Mouse (Mus musculus): Measurements from ENCODE around the gene Tlr13. TPM values are rescaled to one million over a fixed set of nuclear protein-coding genes. Genes with fewer than 3 reads are reported as not detected.
A peak's percentile ranks its signal among the peaks of the same experiment; 100 is the strongest.
"Not testable (repeated sequence)": the region's sequence is repeated elsewhere in the genome, so short reads cannot be mapped to it uniquely, and the experiment has no call there.

Tlr13 gene
- polyA plus RNA-seq, 1 experiment, result 7.3 TPM

DNA sequence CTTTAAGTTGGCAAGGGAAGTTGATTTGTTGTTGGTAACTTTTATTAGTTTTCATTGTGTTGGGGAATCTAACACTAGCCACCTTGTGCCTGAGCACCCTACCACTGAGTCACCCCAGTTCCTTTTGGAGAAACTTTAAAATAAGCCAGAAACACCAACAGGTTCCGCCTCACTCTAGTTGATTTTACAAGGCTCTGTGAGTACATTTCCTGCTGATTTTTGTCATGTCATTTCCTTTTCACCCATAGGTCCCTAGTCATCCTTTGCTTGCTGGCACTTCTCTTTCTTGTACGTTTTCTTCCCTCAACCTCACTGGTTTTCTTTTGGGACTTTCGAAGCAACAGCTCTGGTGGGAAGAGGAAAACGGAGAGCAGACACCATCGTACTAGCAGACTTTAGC, 46.4 kb downstream of the Tlr13 start:
- Histone ChIP-seq H3K4me3 (replicated peaks; ENCODE audit: control insufficient read depth, low read depth, low read length) (peak overlapping the region; percentile 61), H3K27ac (ENCODE audit: control insufficient read depth, insufficient read depth, low read depth, low read length, poor library complexity) (peak overlapping the region; percentile 74), H3K4me1 (ENCODE audit: control insufficient read depth, insufficient read depth, low read length) (no peaks in the 10 kb centered on the region; the same call in 1 of the 2 replicates)
- WGBS, result 21% methylated on average over 5 of the region's 5 CpGs
- TF ChIP-seq CTCF (IDR thresholded peaks at IDR 0.05; ENCODE audit: control insufficient read depth, insufficient read depth, low read length) (no peak), POLR2A (IDR thresholded peaks at IDR 0.05; ENCODE audit: borderline replicate concordance, control insufficient read depth, low read depth, low read length) (no peak)

- Histone ChIP-seq H3K4me1 (ENCODE audit: control insufficient read depth, insufficient read depth, low read length) (no peaks in the 10 kb centered on the region; the same call in 1 of the 2 replicates), H3K4me3 (replicated peaks; ENCODE audit: control insufficient read depth, low read depth, low read length) (no peak overlapping the region), H3K27ac (ENCODE audit: control insufficient read depth, insufficient read depth, low read depth, low read length, poor library complexity) (no peak overlapping the region)
- WGBS, result 42% methylated on average over 4 of the region's 4 CpGs
- TF ChIP-seq POLR2A (IDR thresholded peaks at IDR 0.05; ENCODE audit: borderline replicate concordance, control insufficient read depth, low read depth, low read length) (no peak), CTCF (IDR thresholded peaks at IDR 0.05; ENCODE audit: control insufficient read depth, insufficient read depth, low read length) (no peak)
Observed at GRCm38 (mm10) chrX:106190091-106190490, 47.1 kb downstream of the Tlr13 start.

- H3K4me3 ChIP-seq (replicated peaks; ENCODE audit: control insufficient read depth, low read depth, low read length); H3K27ac ChIP-seq (ENCODE audit: control insufficient read depth, insufficient read depth, low read depth, low read length, poor library complexity); H3K4me1 ChIP-seq (ENCODE audit: control insufficient read depth, insufficient read depth, low read length): not testable (repeated sequence)
- 83% methylated on average over 6 of the region's 6 CpGs for WGBS
Observed at GRCm38 (mm10) chrX:106194361-106194760, 51.4 kb downstream of the Tlr13 start.

DNA sequence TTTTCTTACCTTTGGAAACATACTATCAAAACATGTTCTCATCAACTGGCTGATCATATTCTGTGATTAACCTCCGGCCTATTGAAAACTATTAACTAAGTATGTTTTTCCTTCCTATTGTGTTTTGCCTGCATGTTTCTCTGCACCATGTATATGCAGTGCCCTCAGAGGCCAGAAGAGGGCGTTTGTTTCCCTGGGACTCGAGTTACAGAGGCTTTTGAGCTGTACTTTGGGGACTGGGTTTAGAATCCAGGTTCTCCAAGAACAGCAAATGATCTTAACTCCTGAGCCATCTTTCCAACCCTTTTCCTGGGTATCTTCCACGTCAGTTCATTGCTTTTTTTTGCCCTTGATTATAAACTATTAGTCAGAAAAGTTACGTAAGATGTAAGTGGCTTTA, 54.3 kb downstream of the Tlr13 start:
- no peak overlapping the region for H3K4me3 ChIP-seq (replicated peaks; ENCODE audit: control insufficient read depth, low read depth, low read length)
- H3K27ac ChIP-seq (ENCODE audit: control insufficient read depth, insufficient read depth, low read depth, low read length, poor library complexity), result no peak overlapping the region
- WGBS, result 57% methylated on average over 5 of the region's 5 CpGs
- no peak for TF ChIP-seq POLR2A (IDR thresholded peaks at IDR 0.05; ENCODE audit: borderline replicate concordance, control insufficient read depth, low read depth, low read length)
- no peaks in the 10 kb centered on the region for H3K4me1 ChIP-seq (ENCODE audit: control insufficient read depth, insufficient read depth, low read length)

DNA sequence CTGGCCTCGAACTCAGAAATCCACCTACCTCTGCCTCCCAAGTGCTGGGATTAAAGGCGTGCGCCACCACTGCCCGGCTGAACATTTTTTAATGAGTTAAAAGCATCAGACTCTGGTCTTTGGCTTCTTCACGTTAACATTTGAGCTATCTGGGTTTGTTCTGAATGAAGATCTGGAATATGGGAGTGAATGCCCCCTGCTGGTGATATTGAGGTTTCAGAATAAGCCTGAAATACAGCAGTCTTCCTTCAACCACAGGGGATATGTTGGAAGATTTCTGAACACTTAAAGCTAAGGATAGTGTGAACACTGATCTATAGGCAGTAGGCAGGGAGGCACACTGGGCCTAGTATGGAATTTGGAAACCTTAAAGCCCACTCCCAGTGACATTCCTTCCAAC, 55.9 kb downstream of the Tlr13 start:
- Histone ChIP-seq H3K27ac (ENCODE audit: control insufficient read depth, insufficient read depth, low read depth, low read length, poor library complexity) (no peak overlapping the region), H3K4me1 (ENCODE audit: control insufficient read depth, insufficient read depth, low read length) (no peaks in the 10 kb centered on the region), H3K4me3 (replicated peaks; ENCODE audit: control insufficient read depth, low read depth, low read length) (no peak overlapping the region)
- TF ChIP-seq CTCF (IDR thresholded peaks at IDR 0.05; ENCODE audit: control insufficient read depth, insufficient read depth, low read length) (no peak), POLR2A (IDR thresholded peaks at IDR 0.05; ENCODE audit: borderline replicate concordance, control insufficient read depth, low read depth, low read length) (no peak)
- WGBS, result 84% methylated on average over 5 of the region's 5 CpGs

GRCm38 (mm10) chrX:106209100-106209499, 66.1 kb downstream of the Tlr13 start:
- H3K4me1 ChIP-seq (ENCODE audit: control insufficient read depth, insufficient read depth, low read length), result no peaks in the 10 kb centered on the region
- no peak overlapping the region for H3K4me3 ChIP-seq (replicated peaks; ENCODE audit: control insufficient read depth, low read depth, low read length)
- no peak for TF ChIP-seq CTCF (IDR thresholded peaks at IDR 0.05; ENCODE audit: control insufficient read depth, insufficient read depth, low read length)
- no peak for TF ChIP-seq POLR2A (IDR thresholded peaks at IDR 0.05; ENCODE audit: borderline replicate concordance, control insufficient read depth, low read depth, low read length)
- 75% methylated on average over 2 of the region's 2 CpGs for WGBS
- H3K27ac ChIP-seq (ENCODE audit: control insufficient read depth, insufficient read depth, low read depth, low read length, poor library complexity), result no peak overlapping the region

Other genes starting within 250 kb of the Tlr13 start
- 89.3 and 160 TPM in 2 replicates for gene Atrx, start 213.8 kb upstream of the Tlr13 start, polyA plus RNA-seq (2011; ENCODE audit: insufficient read depth, insufficient read length, low replicate concordance, missing spikeins)
- 10.5 and 12.7 TPM in 2 replicates for gene Magt1, start 131.3 kb upstream of the Tlr13 start, polyA plus RNA-seq (2011; ENCODE audit: insufficient read depth, insufficient read length, low replicate concordance, missing spikeins)
- gene Cox7b, start 127.5 kb upstream of the Tlr13 start, polyA plus RNA-seq (2011; ENCODE audit: insufficient read depth, insufficient read length, low replicate concordance, missing spikeins), result 160 and 387 TPM in 2 replicates
- gene Atp7a, start 115.9 kb upstream of the Tlr13 start, polyA plus RNA-seq (2011; ENCODE audit: insufficient read depth, insufficient read length, low replicate concordance, missing spikeins), result 0.59 and 5.5 TPM in 2 replicates
- 65.0 and 145 TPM in 2 replicates for gene Pgk1, start 43.9 kb downstream of the Tlr13 start, polyA plus RNA-seq (2011; ENCODE audit: insufficient read depth, insufficient read length, low replicate concordance, missing spikeins)
- 3.0 and 3.9 TPM in 2 replicates for gene Taf9b, start 78.0 kb downstream of the Tlr13 start, polyA plus RNA-seq (2011; ENCODE audit: insufficient read depth, insufficient read length, low replicate concordance, missing spikeins)
- not detected in 2 replicates for gene Fnd3c2, start 112.2 kb downstream of the Tlr13 start, polyA plus RNA-seq (2011; ENCODE audit: insufficient read depth, insufficient read length, low replicate concordance, missing spikeins)